Mouse (Mus musculus) lung, adult 2 months (tissue): Measurements from ENCODE around the gene Als2cr12.

Experiments used
- CTCF ChIP-seq: fragments of 200-500 bp; IDR thresholded peaks from 2 replicates; pipeline ENCODE4 v1.5.1; 2011; ENCODE audit warnings: mild to moderate bottlenecking, low read length, control low read depth; ENCODE audit not compliant: insufficient read depth
- POLR2A ChIP-seq: fragments of 200-500 bp; IDR thresholded peaks from 2 replicates; pipeline ENCODE4 v1.6.1; 2011; ENCODE audit warnings: low read depth, mild to moderate bottlenecking, control low read depth, low read length, borderline replicate concordance; ENCODE audit errors: extremely low read depth

- no peak for TF ChIP-seq POLR2A
- no peak for TF ChIP-seq CTCF
These were observed 16.6 kb upstream of the Als2cr12 start for GRCm38 (mm10) chr1:58712076-58713061.
